Mouse (Mus musculus): Measurements from ENCODE around the gene Ndufa4l2.

The Ndufa4l2 gene

GRCm38 (mm10) chr10:127526048-127526447, 11.3 kb downstream of the Ndufa4l2 start:
- in situ Hi-C loops (cut with MseI, MboI), result no loop called here

- in situ Hi-C loops (cut with MseI, MboI), result no loop called here
Observed at GRCm38 (mm10) chr10:127526681-127527080, 11.9 kb downstream of the Ndufa4l2 start.

GRCm38 (mm10) chr10:127527481-127527880, 12.7 kb downstream of the Ndufa4l2 start:
- in situ Hi-C loops (cut with MseI, MboI), result no loop called here

GRCm38 (mm10) chr10:127530945-127531344, 16.2 kb downstream of the Ndufa4l2 start:
- in situ Hi-C loops (cut with MseI, MboI), result no loop called here

GRCm38 (mm10) chr10:127531548-127531947, 16.8 kb downstream of the Ndufa4l2 start:
- in situ Hi-C loops (cut with MseI, MboI), result no loop called here

- in situ Hi-C loops (cut with MseI, MboI), result no loop called here
Observed at GRCm38 (mm10) chr10:127534036-127534928, 19.5 kb downstream of the Ndufa4l2 start, which contains the start of gene Nxph4. Gene Nxph4 (minus strand): TSS chr10:127534559.

GRCm38 (mm10) chr10:127534929-127535384, 20.2 kb downstream of the Ndufa4l2 start:
- in situ Hi-C loops (cut with MseI, MboI), result no loop called here

GRCm38 (mm10) chr10:127536586-127537314, 22.0 kb downstream of the Ndufa4l2 start:
- in situ Hi-C loops (cut with MseI, MboI), result no loop called here

GRCm38 (mm10) chr10:127537854-127538583, 23.3 kb downstream of the Ndufa4l2 start:
- in situ Hi-C loops (cut with MseI, MboI), result no loop called here

- in situ Hi-C loops (cut with MseI, MboI), result loop anchor here (5.0 kb wide), 1 partner anchor 34 kb away; no protein-coding TSS in a partner anchor
Observed at GRCm38 (mm10) chr10:127541510-127541909, 26.7 kb downstream of the Ndufa4l2 start.

- in situ Hi-C loops (cut with MseI, MboI), result loop anchor here (5.0 kb wide), 1 partner anchor 35 kb away; no protein-coding TSS in a partner anchor
Observed at GRCm38 (mm10) chr10:127542084-127542483, 27.3 kb downstream of the Ndufa4l2 start.

GRCm38 (mm10) chr10:127542720-127543119, 28.0 kb downstream of the Ndufa4l2 start:
- in situ Hi-C loops (cut with MseI, MboI), result loop anchor here (5.0 kb wide), 1 partner anchor 35 kb away; no protein-coding TSS in a partner anchor

- in situ Hi-C loops (cut with MseI, MboI), result loop anchor here (5.0 kb wide), 1 partner anchor 37 kb away; no protein-coding TSS in a partner anchor
Observed at GRCm38 (mm10) chr10:127543916-127544315, 29.1 kb downstream of the Ndufa4l2 start.

- in situ Hi-C loops (cut with MseI, MboI), result loop anchor here (5.0 kb wide), 1 partner anchor 37 kb away; no protein-coding TSS in a partner anchor
Observed at GRCm38 (mm10) chr10:127544375-127544774, 29.6 kb downstream of the Ndufa4l2 start.

- in situ Hi-C loops (cut with MseI, MboI), result no loop called here
Observed at GRCm38 (mm10) chr10:127546505-127546904, 31.7 kb downstream of the Ndufa4l2 start.

GRCm38 (mm10) chr10:127548236-127548635, 33.5 kb downstream of the Ndufa4l2 start:
- in situ Hi-C loops (cut with MseI, MboI), result no loop called here

GRCm38 (mm10) chr10:127549892-127550291, 35.1 kb downstream of the Ndufa4l2 start:
- in situ Hi-C loops (cut with MseI, MboI), result no loop called here

GRCm38 (mm10) chr10:127555703-127556102, 40.9 kb downstream of the Ndufa4l2 start:
- in situ Hi-C loops (cut with MseI, MboI), result no loop called here

- in situ Hi-C loops (cut with MseI, MboI), result no loop called here
Observed at GRCm38 (mm10) chr10:127557397-127557796, 42.6 kb downstream of the Ndufa4l2 start.

GRCm38 (mm10) chr10:127561145-127561544, 46.4 kb downstream of the Ndufa4l2 start:
- in situ Hi-C loops (cut with MseI, MboI), result no loop called here

GRCm38 (mm10) chr10:127563840-127564239, 49.1 kb downstream of the Ndufa4l2 start:
- in situ Hi-C loops (cut with MseI, MboI), result no loop called here

All from mouse trophoblast stem cell (cell line).